Mouse (Mus musculus): ENCODE results near the gene Cwc22.

GRCm38 (mm10) chr2:77948126-77948525 lies 2.0 kb upstream of the Cwc22 start:
- TF ChIP-seq CTCF (conservative IDR thresholded peaks at IDR 0.05; ENCODE audit: low read length), result no peak
- TF ChIP-seq NANOG (IDR thresholded peaks at IDR 0.05; ENCODE audit: borderline replicate concordance, low read length), result no peak
